Mouse (Mus musculus) ES-Bruce4 (cell line): ENCODE data around the gene Ptms. TPM values are rescaled to one million over a fixed set of nuclear protein-coding genes. Genes with fewer than 3 reads are reported as not detected.

Experiments used
- H3K27ac ChIP-seq: 2 replicates; pipeline ENCODE4 v1.5.1; 2012; ENCODE audit warnings: low read length, inconsistent platforms; ENCODE audit not compliant: insufficient read depth
- H3K27me3 ChIP-seq: 2 replicates; pipeline ENCODE4 v1.6.1; 2012; ENCODE audit warnings: mild to moderate bottlenecking, low read length, inconsistent platforms; ENCODE audit not compliant: control insufficient read depth, poor library complexity, insufficient read depth, severe bottlenecking
- H3K36me3 ChIP-seq: 2 replicates; pipeline ENCODE4 v1.6.1; 2012; ENCODE audit warnings: inconsistent platforms, mild to moderate bottlenecking, low read length, moderate library complexity; ENCODE audit not compliant: control insufficient read depth, poor library complexity, insufficient read depth, severe bottlenecking
- H3K4me1 ChIP-seq: one replicate; pipeline ENCODE4 v1.8.1; 2011; ENCODE audit warnings: low read length; ENCODE audit not compliant: control insufficient read depth, insufficient read depth
- H3K4me3 ChIP-seq: 2 replicates; pipeline ENCODE4 v1.5.1; 2011; ENCODE audit warnings: low read depth, mild to moderate bottlenecking, low read length
- H3K9ac ChIP-seq: 2 replicates; pipeline ENCODE4 v1.6.1; 2012; ENCODE audit warnings: low read depth, mild to moderate bottlenecking, inconsistent platforms; ENCODE audit not compliant: poor library complexity, severe bottlenecking
- H3K9me3 ChIP-seq: replicated peaks from 2 replicates; pipeline ENCODE4 v1.6.1; 2012; ENCODE audit warnings: mild to moderate bottlenecking, low read length, inconsistent platforms; ENCODE audit not compliant: control insufficient read depth, poor library complexity, insufficient read depth, severe bottlenecking
- CTCF ChIP-seq: IDR thresholded peaks from one replicate; pipeline ENCODE4 v1.8.1; 2011; ENCODE audit warnings: low read depth, low read length
- EP300 ChIP-seq: IDR thresholded peaks from 2 replicates; pipeline ENCODE4 v1.6.1; 2011; ENCODE audit warnings: low read depth, low read length; ENCODE audit not compliant: insufficient read depth
- POLR2A ChIP-seq: IDR thresholded peaks from one replicate; pipeline ENCODE4 v1.8.1; 2011; ENCODE audit warnings: low read length; ENCODE audit not compliant: insufficient read depth
- polyA plus RNA-seq: library from polyadenylated mRNA; stranded (reverse); fragments of >200 nt; gene quantifications from 2 replicates; pipeline ENCODE4 v1.2.4, GENCODE M21; 2011; ENCODE audit warnings: low read depth; ENCODE audit not compliant: missing spikeins, insufficient read depth, insufficient read length

Gene Ptms
- polyA plus RNA-seq, 1 experiment, result 383 TPM

DNA sequence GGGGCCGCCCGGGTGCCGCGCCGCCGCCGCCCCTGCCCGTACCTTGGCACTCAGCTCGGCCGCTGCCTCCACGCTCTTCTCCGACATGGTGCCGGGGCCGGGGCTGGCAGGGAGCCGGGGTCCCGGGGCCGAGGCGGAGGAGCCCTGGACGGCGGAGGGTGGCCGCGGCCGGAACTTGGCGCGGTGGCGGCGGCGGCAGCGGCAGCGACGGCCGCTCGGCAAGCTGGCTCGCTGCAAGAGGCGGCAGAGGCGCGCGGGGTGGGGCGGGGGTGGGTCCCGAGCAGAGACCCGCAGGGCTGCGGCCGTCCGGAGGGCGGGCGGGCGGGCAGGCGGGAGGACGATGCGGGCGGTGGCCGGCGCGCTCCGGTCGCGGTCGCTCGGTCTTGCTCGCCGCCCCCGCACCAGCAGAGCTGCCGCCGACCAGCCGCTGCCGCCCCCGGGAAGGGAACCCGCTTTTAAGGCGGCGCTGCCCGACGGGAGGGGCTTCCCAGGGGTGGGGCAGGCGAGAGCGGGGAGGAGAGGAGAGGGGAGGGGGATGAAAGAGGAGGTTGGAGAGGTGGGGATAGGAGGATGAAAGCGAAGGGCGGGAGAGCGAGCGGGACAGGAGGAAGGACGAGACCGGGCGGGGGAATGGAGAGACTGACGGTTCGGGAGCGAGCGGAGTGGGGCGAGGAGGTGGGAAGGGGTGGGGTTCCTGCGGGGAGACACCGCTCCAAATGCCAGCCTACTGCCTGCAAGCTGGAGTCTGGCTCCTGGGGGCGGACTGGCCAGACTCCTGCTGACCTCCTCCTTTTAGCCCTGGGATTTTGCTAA lies 2.2 kb downstream of the Ptms start:
- H3K9ac ChIP-seq, result peak overlapping the region; percentile 99
- TF ChIP-seq EP300, result 0 out of 2 replicates have a peak, but pooled peaks have one; percentile 19
- no peak for TF ChIP-seq POLR2A
- peak overlapping the region; percentile 62 for H3K4me3 ChIP-seq
- H3K9me3 ChIP-seq, result no peaks in the 10 kb centered on the region
- no peaks in the 10 kb centered on the region for H3K27me3 ChIP-seq
- H3K4me1 ChIP-seq, result peaks cover 3% of the 10 kb centered on the region
- H3K27ac ChIP-seq, result peak overlapping the region; percentile 37
- H3K36me3 ChIP-seq, result 0 out of 2 replicates have a peak, but pooled peaks cover 6% of the 10 kb centered on the region

DNA sequence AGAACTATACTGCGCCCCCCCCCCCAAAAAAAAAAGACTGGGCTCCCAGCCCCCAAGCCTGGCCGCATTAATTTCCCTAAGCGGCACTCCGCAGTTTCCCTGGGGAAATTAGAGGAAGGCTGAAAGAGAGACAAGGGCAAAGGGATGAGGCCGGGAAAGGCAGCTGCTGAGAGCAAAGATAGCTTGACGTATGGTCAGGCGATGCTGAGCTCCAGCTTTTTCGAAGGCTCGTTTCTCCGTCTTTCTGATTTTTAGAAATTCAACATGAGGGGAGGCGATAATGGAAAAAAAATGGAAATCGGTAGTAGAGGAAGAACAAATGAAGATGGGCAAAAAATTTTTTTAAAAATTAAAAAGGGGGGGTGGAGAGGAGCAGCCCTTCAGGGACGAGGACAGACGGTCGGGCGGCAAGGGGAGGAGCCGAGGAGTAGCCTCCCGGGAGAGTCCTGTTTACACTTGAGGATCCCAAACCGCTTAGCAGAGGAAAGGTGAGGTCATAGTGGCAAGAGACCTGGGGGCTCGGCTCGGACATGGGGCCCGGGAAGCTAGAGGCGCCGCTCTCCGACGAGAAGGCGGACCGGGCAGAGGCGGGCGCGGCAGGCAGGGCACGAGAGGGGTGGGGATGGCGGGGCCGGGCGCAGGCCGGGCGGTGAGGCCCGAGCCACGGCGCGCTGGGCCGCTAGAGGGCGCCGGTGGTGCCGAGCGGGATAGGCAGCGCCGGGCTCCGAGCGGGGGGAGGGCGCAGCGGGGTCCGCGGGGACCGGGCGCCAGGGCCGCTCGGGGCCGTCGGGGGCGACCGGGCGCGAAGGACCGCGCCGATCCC lies 3.0 kb downstream of the Ptms start:
- Histone ChIP-seq H3K27ac (peak overlapping the region; percentile 17; the same call in 1 of the 2 replicates), H3K4me3 (peak overlapping the region; percentile 91), H3K36me3 (0 out of 2 replicates have a peak, but pooled peaks cover 6% of the 10 kb centered on the region), H3K9me3 (no peaks in the 10 kb centered on the region), H3K27me3 (no peaks in the 10 kb centered on the region), H3K9ac (peak overlapping the region; percentile 99), H3K4me1 (peaks cover 3% of the 10 kb centered on the region)
- no peak for TF ChIP-seq EP300
- no peak for TF ChIP-seq POLR2A
- TF ChIP-seq CTCF, result peak; percentile 53

DNA sequence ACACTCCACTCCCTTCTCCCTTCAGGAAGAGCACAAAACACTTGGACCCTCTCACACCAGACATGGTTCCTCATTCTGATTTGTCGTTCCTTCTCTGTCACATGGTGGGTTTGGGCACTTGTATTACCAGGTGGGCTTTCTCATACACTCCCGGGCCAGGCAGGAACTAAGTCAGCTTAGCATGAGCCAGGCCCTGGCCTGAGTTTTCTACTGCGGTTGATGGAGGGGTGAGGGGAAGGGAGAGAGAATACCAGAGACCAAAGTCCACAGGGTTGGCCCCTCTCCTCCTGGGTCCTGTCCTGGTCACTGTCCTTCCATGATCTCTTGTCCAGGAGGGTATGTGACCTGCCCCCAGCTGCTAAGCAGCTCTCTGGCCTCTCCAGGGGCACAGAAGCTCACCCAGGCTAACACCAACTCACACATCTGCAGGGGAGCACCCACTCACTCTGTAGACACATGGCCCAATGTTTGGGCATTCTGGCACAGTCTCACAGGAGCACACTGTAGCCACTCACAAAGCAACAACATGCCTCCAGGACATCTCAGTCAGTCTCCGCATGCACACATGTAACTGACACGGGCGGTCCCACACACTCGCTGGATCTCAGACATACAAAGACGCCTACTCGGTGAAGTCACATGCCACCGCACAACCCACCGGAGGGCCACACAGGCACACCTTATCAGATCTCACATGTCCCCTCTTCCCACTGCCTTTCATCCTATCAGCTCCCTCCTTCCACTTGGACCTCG lies 3.8 kb downstream of the Ptms start:
- Histone ChIP-seq H3K36me3 (0 out of 2 replicates have a peak, but pooled peaks cover 6% of the 10 kb centered on the region), H3K27ac (no peak overlapping the region), H3K4me3 (peak overlapping the region; percentile 91), H3K9ac (peak overlapping the region; percentile 99), H3K9me3 (no peaks in the 10 kb centered on the region), H3K27me3 (no peaks in the 10 kb centered on the region), H3K4me1 (peaks cover 3% of the 10 kb centered on the region)
- no peak for TF ChIP-seq EP300
- TF ChIP-seq POLR2A, result no peak
- TF ChIP-seq CTCF, result no peak

DNA sequence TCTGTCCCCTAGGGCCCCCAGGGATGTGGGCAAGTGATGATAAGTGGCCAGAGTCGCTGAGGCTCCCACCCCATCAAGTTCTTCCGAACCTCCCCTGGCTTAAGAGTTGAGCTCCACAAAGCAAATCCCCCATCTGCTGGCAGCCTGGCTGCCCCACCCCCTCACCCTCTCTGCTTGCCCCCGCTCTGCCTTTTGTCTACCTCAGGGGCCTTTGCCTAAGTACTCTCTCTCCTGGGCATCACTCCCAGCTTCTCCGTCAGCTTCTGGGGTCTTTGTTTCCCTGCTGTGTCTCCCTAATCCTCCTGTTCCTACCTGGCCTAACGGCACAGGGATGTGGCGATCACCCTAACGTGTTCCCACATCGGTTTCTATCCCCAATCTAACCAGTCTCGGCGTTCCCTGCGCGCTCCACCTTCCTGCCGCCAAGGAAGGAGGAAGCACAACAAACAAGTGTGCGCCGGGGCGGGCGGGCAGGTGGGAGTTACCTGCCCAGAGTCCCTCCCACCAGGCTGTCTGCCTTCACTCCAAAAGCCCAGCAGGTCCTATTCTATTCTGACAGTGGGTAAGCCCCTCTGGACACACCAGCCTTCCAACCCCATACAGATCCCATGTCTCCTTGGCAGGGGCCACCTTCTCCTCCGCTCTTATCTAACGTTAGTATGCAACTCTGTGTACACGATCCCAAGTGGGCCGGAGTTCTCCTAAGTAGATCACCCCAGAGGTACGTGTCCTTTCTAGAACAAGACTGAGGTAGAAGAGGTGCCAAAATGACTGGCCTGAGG lies 4.6 kb downstream of the Ptms start:
- H3K27me3 ChIP-seq, result no peaks in the 10 kb centered on the region
- peak overlapping the region; percentile 91 for H3K4me3 ChIP-seq
- no peaks in the 10 kb centered on the region for H3K9me3 ChIP-seq
- peak overlapping the region; percentile 38; the same call in 1 of the 2 replicates for H3K27ac ChIP-seq
- peak overlapping the region; percentile 99 for H3K9ac ChIP-seq
- peaks cover 3% of the 10 kb centered on the region for H3K4me1 ChIP-seq
- H3K36me3 ChIP-seq, result 0 out of 2 replicates have a peak, but pooled peaks cover 6% of the 10 kb centered on the region
- no peak for TF ChIP-seq CTCF
- 0 out of 2 replicates have a peak, but pooled peaks have one; percentile 4 for TF ChIP-seq EP300
- no peak for TF ChIP-seq POLR2A

DNA sequence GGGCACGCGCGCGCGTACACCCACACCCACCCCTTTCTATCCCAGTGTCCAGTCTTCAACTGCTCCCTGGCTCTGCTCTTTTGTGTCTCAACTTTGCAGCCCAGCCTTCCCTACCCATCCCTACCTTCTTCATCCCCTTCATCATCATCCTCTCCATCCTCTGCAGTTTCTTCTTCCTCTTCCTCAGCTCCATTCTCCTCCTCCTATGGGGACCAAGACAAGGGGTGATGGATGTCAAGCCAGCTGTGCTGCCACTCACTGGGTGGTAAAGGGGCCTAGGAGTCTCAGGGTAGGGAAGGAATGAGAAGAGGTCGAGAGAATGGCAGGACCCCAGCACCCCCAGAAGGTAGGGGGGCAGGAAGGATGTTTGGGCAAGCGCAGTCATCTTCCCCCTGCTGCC lies 5.4 kb downstream of the Ptms start:
- peaks cover 3% of the 10 kb centered on the region for H3K4me1 ChIP-seq
- TF ChIP-seq POLR2A (no peak), CTCF (no peak), EP300 (no peak)
- no peak overlapping the region for H3K27ac ChIP-seq
- H3K36me3 ChIP-seq, result 0 out of 2 replicates have a peak, but pooled peaks cover 6% of the 10 kb centered on the region
- H3K27me3 ChIP-seq, result no peaks in the 10 kb centered on the region
- no peaks in the 10 kb centered on the region for H3K9me3 ChIP-seq
- H3K4me3 ChIP-seq, result no peak overlapping the region
- H3K9ac ChIP-seq, result peak overlapping the region; percentile 29; the same call in 1 of the 2 replicates
